Mouse (Mus musculus) lung, postnatal 0 days (tissue): Measurements from ENCODE around the gene Bckdhb.

Experiments used
- CTCF ChIP-seq: IDR thresholded peaks from 2 replicates; pipeline ENCODE4 v1.5.1; 2016; ENCODE audit warnings: antibody characterized with exemption, mild to moderate bottlenecking
- EP300 ChIP-seq: IDR thresholded peaks from 2 replicates; pipeline ENCODE4 v1.6.1; 2016; ENCODE audit warnings: antibody characterized with exemption, mild to moderate bottlenecking, control low read depth

GRCm38 (mm10) chr9:84130338-84130737, 205.4 kb downstream of the Bckdhb start:
- TF ChIP-seq CTCF (no peak), EP300 (no peak)
